Mouse (Mus musculus) brain, embryonic 14.5 days (tissue): ENCODE measurements at regions not wholly inside any gene's neighbourhood (a gene's known extent, or its start where the extent isn't known, plus 50 kb on each side); places are given as distances from the start of the nearest gene placed in this dataset.

Experiments used
- CTCF ChIP-seq: fragments of 200-500 bp; IDR thresholded peaks from 2 replicates; pipeline ENCODE4 v1.5.1; 2012; ENCODE audit warnings: inconsistent platforms, mild to moderate bottlenecking, moderate library complexity, borderline replicate concordance; ENCODE audit not compliant: insufficient read depth, insufficient read length; ENCODE audit errors: extremely low read depth
- POLR2A ChIP-seq: fragments of 200-500 bp; IDR thresholded peaks from 2 replicates; pipeline ENCODE4 v1.6.1; 2012; ENCODE audit warnings: mild to moderate bottlenecking, inconsistent platforms, borderline replicate concordance; ENCODE audit not compliant: poor library complexity, insufficient read depth, insufficient read length, severe bottlenecking; ENCODE audit errors: extremely low read depth

GRCm38 (mm10) chr16:74887724-74888123 is 476.1 kb upstream of the Robo2 start:
- TF ChIP-seq CTCF (no peak), POLR2A (no peak)
